Mouse (Mus musculus) forebrain, embryonic 12.5 days (tissue): ENCODE data around the gene Cyp2j5. TPM values are rescaled to one million over a fixed set of nuclear protein-coding genes. Genes with fewer than 3 reads are reported as not detected.

Source experiments
- ATAC-seq: fragments of 200-750 bp; cut with Nextera tagmentation; 2 replicates; pipeline ENCODE4 v1.8.0; 2017; ENCODE audit warnings: moderate TSS enrichment; ENCODE audit not compliant: low FRiP score
- H3K27ac ChIP-seq: fragments of 300-500 bp; sonication (generic); 2 replicates; pipeline ENCODE4 v1.5.1; 2016; ENCODE audit warnings: mild to moderate bottlenecking
- H3K27me3 ChIP-seq: fragments of 300-500 bp; sonication (generic); 2 replicates; pipeline ENCODE4 v1.6.1; 2016; ENCODE audit warnings: mild to moderate bottlenecking
- H3K36me3 ChIP-seq: fragments of 300-500 bp; sonication (generic); replicated peaks from 2 replicates; pipeline ENCODE4 v1.6.1; 2016; ENCODE audit warnings: mild to moderate bottlenecking
- H3K4me1 ChIP-seq: fragments of 300-500 bp; sonication (generic); 2 replicates; pipeline ENCODE4 v1.6.1; 2016
- H3K4me2 ChIP-seq: fragments of 300-500 bp; sonication (generic); 2 replicates; pipeline ENCODE4 v1.6.1; 2016; ENCODE audit warnings: mild to moderate bottlenecking, moderate library complexity
- H3K4me3 ChIP-seq: fragments of 300-500 bp; sonication (generic); replicated peaks from 2 replicates; pipeline ENCODE4 v1.5.1; 2016; ENCODE audit warnings: mild to moderate bottlenecking
- H3K9ac ChIP-seq: fragments of 300-500 bp; sonication (generic); 2 replicates; pipeline ENCODE4 v1.6.1; 2016; ENCODE audit warnings: mild to moderate bottlenecking
- H3K9me3 ChIP-seq: fragments of 300-500 bp; sonication (generic); 2 replicates; pipeline ENCODE4 v1.6.1; 2016
- WGBS: fragments of 180-500 bp; shearing (Covaris S2); methylation state at CpG from one replicate; pipeline ENCODE4 v1.1.7; 2016; 5-methylcytosine and 5-hydroxymethylcytosine counted together
- polyA plus RNA-seq: library from polyadenylated mRNA; unstranded; fragments of >200 nt; fragmentation: Nextera tagmentation; extraction: Ambion mirVana; gene quantifications from 2 replicates; pipeline ENCODE4 v1.2.1, GENCODE M21; 2016

Gene Cyp2j5
- not detected in 2 replicates for polyA plus RNA-seq

- H3K4me1 ChIP-seq = no peaks in the 10 kb centered on the region
- no peak within 1 kb of the TSS for H3K9ac ChIP-seq
- H3K4me2 ChIP-seq = no peak within 1 kb of the TSS
- H3K27me3 ChIP-seq = no peaks in the 10 kb centered on the region
- 92% methylated on average over 2 of the region's 2 CpGs for WGBS
- H3K4me3 ChIP-seq = no peak within 1 kb of the TSS
- no peaks in the 10 kb centered on the region for H3K9me3 ChIP-seq
- H3K36me3 ChIP-seq = no peaks in the 10 kb centered on the region
- H3K27ac ChIP-seq = no peak within 1 kb of the TSS
- ATAC-seq = no peak
Observed at GRCm38 (mm10) chr4:96663991-96664390, at the start of gene Cyp2j5. Cyp2j5 (minus strand) TSS chr4:96664154.

- no peak overlapping the region for H3K27ac ChIP-seq
- no peak overlapping the region for H3K9ac ChIP-seq
- H3K9me3 ChIP-seq = no peaks in the 10 kb centered on the region
- H3K4me1 ChIP-seq = no peaks in the 10 kb centered on the region
- no peak for ATAC-seq
- 51% methylated on average over 2 of the region's 2 CpGs for WGBS
- no peak overlapping the region for H3K4me3 ChIP-seq
- no peak overlapping the region for H3K4me2 ChIP-seq
- H3K27me3 ChIP-seq = no peaks in the 10 kb centered on the region
- H3K36me3 ChIP-seq = no peaks in the 10 kb centered on the region
Observed at GRCm38 (mm10) chr4:96705281-96705951, 41.5 kb upstream of the Cyp2j5 start.

- H3K4me2 ChIP-seq = no peak overlapping the region
- no peak overlapping the region for H3K9ac ChIP-seq
- no peaks in the 10 kb centered on the region for H3K36me3 ChIP-seq
- WGBS = 67% methylated on average over 5 of the region's 5 CpGs
- ATAC-seq = peak; percentile 76
- no peaks in the 10 kb centered on the region for H3K9me3 ChIP-seq
- no peaks in the 10 kb centered on the region for H3K27me3 ChIP-seq
- peak overlapping the region; percentile 60 for H3K27ac ChIP-seq
- H3K4me3 ChIP-seq = no peak overlapping the region
- peaks cover 18% of the 10 kb centered on the region for H3K4me1 ChIP-seq
Observed at GRCm38 (mm10) chr4:96698218-96698561, 34.2 kb upstream of the Cyp2j5 start.

GRCm38 (mm10) chr4:96697511-96698217, 33.7 kb upstream of the Cyp2j5 start:
- Histone ChIP-seq H3K9me3 (no peaks in the 10 kb centered on the region), H3K27ac (peak overlapping the region; percentile 60), H3K4me1 (peaks cover 18% of the 10 kb centered on the region), H3K4me2 (no peak overlapping the region), H3K27me3 (no peaks in the 10 kb centered on the region), H3K4me3 (no peak overlapping the region), H3K9ac (no peak overlapping the region), H3K36me3 (no peaks in the 10 kb centered on the region)
- ATAC-seq = peak; percentile 65
- 70% methylated on average over 15 of the region's 15 CpGs for WGBS

- Histone ChIP-seq H3K4me3 (no peak overlapping the region), H3K4me2 (no peak overlapping the region; the same call in 1 of the 2 replicates), H3K27ac (peak overlapping the region; percentile 60), H3K9ac (no peak overlapping the region), H3K9me3 (no peaks in the 10 kb centered on the region), H3K27me3 (no peaks in the 10 kb centered on the region), H3K36me3 (no peaks in the 10 kb centered on the region), H3K4me1 (peaks cover 18% of the 10 kb centered on the region)
- 39% methylated on average over 13 of the region's 13 CpGs for WGBS
- ATAC-seq = peak; percentile 76
Observed at GRCm38 (mm10) chr4:96696614-96697360, 32.8 kb upstream of the Cyp2j5 start.

DNA sequence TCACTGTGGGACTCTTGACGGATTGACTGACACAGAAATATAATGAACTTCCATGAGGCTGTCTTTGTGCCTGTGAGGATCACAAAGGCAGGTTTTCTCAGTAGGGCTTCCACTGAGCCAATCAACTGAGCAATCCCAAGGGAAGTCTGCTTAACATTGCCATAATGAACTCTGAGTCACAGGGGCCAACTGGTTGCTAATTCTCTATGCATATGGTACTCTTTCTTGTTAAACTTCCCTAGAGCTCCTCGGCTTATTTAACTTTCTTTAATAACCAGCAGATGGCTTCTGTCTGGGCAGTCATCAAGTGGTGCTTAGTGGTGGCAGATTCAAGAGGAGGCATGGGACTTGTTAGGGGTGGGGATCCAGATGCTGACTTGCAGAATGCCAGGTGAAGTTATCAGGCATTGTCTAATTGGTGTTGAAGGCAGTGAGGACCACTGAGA, 23.4 kb upstream of the Cyp2j5 start:
- Histone ChIP-seq H3K27me3 (no peaks in the 10 kb centered on the region), H3K4me1 (no peaks in the 10 kb centered on the region), H3K4me2 (no peak overlapping the region), H3K4me3 (no peak overlapping the region), H3K9ac (no peak overlapping the region), H3K36me3 (no peaks in the 10 kb centered on the region), H3K9me3 (no peaks in the 10 kb centered on the region), H3K27ac (no peak overlapping the region)
- 38% methylated on average over 2 of the region's 2 CpGs for WGBS
- ATAC-seq = no peak

DNA sequence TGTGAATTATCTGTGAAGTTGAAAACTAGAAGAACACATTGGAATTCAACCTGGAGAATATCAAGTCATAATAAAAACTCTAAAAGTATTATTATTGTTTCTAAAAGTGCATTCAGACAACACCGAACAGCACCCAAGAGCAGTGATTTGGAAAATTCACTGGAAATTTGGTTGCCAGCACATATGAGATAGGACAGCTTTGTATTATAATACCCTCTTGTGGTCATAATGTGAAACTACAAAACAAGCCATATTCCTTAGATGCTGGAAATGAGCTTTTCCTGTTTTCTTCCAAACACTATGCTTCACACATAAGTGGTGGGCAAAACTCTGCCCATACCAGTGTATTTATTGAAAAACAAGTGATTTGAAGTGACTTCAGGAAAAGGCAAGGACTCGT, 19.5 kb upstream of the Cyp2j5 start:
- no peak overlapping the region for H3K27ac ChIP-seq
- H3K36me3 ChIP-seq = no peaks in the 10 kb centered on the region
- no peak overlapping the region for H3K4me3 ChIP-seq
- H3K4me2 ChIP-seq = no peak overlapping the region
- WGBS = 51% methylated on average over 2 of the region's 2 CpGs
- 0 out of 2 replicates have a peak, but pooled peaks have one; percentile 44 for ATAC-seq
- no peaks in the 10 kb centered on the region for H3K27me3 ChIP-seq
- H3K4me1 ChIP-seq = no peaks in the 10 kb centered on the region
- H3K9ac ChIP-seq = no peak overlapping the region
- H3K9me3 ChIP-seq = no peaks in the 10 kb centered on the region

- no peak overlapping the region for H3K27ac ChIP-seq
- H3K27me3 ChIP-seq = no peaks in the 10 kb centered on the region
- ATAC-seq = no peak
- H3K36me3 ChIP-seq = no peaks in the 10 kb centered on the region
- no peak overlapping the region for H3K4me2 ChIP-seq
- H3K9me3 ChIP-seq = no peaks in the 10 kb centered on the region
- H3K4me1 ChIP-seq = no peaks in the 10 kb centered on the region
- H3K9ac ChIP-seq = no peak overlapping the region
- H3K4me3 ChIP-seq = no peak overlapping the region
Observed at GRCm38 (mm10) chr4:96680966-96681365, 17.0 kb upstream of the Cyp2j5 start.

DNA sequence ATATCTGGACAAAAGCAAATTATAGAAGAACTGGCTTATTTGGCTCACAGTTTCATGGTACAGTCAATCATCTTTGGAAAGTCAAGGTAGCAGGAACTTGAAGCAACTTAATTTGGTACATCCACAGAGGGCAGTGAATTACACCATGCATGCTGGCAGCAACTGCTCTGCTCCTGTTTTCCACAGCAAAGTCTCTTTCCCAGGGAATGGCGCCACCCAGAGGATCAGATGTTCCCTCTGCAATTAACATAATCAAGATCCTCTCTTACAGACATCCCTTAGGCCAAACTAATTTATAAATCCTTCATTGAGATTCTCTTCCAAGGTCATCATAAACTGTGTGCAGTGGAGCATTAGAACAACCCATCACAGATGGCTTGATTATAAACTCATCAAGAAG, 16.3 kb upstream of the Cyp2j5 start:
- ATAC-seq = no peak
- Histone ChIP-seq H3K27me3 (no peaks in the 10 kb centered on the region), H3K4me3 (no peak overlapping the region), H3K27ac (no peak overlapping the region), H3K4me1 (no peaks in the 10 kb centered on the region), H3K9ac (no peak overlapping the region), H3K36me3 (no peaks in the 10 kb centered on the region), H3K9me3 (no peaks in the 10 kb centered on the region), H3K4me2 (no peak overlapping the region)
- WGBS = 14% methylated on average over 1 of the region's 1 CpGs

DNA sequence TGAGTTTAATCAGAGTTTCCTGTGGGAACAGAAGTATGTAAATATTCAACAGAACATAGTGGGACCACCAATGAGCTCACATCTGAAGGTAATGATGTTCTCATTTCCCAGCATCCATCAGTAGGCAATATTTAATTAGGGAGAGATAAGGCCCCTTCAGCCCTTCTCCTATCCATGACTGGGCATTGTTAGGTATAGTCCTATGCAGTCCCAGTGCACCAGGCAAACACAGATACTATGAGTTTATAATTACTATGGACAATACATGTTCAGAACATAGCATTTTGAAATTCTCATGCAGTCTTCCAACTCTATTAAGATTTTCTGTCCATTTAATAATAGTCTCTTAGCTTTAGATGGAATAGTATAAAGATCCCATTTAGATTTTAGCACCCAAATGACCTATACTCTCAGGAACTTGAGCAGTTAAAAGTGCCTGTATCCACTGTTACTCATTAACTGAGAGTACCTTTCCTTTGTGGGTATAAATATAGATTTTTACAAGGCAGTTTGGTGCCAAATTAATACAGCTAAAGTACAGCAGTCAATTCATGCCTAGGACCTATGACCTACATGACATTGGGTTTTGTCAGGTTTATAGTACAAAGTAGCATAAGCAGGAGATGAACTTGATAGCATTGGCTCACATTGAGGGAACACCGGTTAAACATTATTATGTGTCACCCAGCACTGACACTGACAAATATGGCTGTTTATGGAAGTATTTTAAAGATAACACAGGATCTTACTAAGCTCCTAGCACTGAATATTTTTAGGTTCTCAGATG, 907 bp upstream of the Cyp2j5 start:
- WGBS = 95% methylated on average over 1 of the region's 1 CpGs
- no peaks in the 10 kb centered on the region for H3K36me3 ChIP-seq
- H3K4me3 ChIP-seq = no peak overlapping the region
- no peak overlapping the region for H3K27ac ChIP-seq
- H3K9me3 ChIP-seq = no peaks in the 10 kb centered on the region
- no peak for ATAC-seq
- H3K4me1 ChIP-seq = no peaks in the 10 kb centered on the region
- H3K4me2 ChIP-seq = no peak overlapping the region
- no peaks in the 10 kb centered on the region for H3K27me3 ChIP-seq
- no peak overlapping the region for H3K9ac ChIP-seq

- H3K27me3 ChIP-seq = no peaks in the 10 kb centered on the region
- WGBS = 83% methylated on average over 1 of the region's 1 CpGs
- no peak overlapping the region for H3K27ac ChIP-seq
- H3K4me2 ChIP-seq = no peak overlapping the region
- no peak overlapping the region for H3K4me3 ChIP-seq
- ATAC-seq = no peak
- no peaks in the 10 kb centered on the region for H3K4me1 ChIP-seq
- H3K9ac ChIP-seq = no peak overlapping the region
- H3K9me3 ChIP-seq = no peaks in the 10 kb centered on the region
- no peaks in the 10 kb centered on the region for H3K36me3 ChIP-seq
Observed at GRCm38 (mm10) chr4:96635455-96635854, 28.5 kb downstream of the Cyp2j5 start.

- Histone ChIP-seq H3K4me2 (no peak overlapping the region), H3K27me3 (no peaks in the 10 kb centered on the region), H3K4me3 (no peak overlapping the region), H3K27ac (no peak overlapping the region), H3K9ac (no peak overlapping the region), H3K36me3 (no peaks in the 10 kb centered on the region), H3K4me1 (no peaks in the 10 kb centered on the region), H3K9me3 (no peaks in the 10 kb centered on the region)
- no peak for ATAC-seq
- WGBS = 88% methylated on average over 1 of the region's 1 CpGs
Observed at GRCm38 (mm10) chr4:96622474-96622873, 41.5 kb downstream of the Cyp2j5 start.
